Mouse (Mus musculus): ENCODE data around the gene Saxo2.
A peak's percentile ranks its signal among the peaks of the same experiment; 100 is the strongest.

The Saxo2 gene

DNA sequence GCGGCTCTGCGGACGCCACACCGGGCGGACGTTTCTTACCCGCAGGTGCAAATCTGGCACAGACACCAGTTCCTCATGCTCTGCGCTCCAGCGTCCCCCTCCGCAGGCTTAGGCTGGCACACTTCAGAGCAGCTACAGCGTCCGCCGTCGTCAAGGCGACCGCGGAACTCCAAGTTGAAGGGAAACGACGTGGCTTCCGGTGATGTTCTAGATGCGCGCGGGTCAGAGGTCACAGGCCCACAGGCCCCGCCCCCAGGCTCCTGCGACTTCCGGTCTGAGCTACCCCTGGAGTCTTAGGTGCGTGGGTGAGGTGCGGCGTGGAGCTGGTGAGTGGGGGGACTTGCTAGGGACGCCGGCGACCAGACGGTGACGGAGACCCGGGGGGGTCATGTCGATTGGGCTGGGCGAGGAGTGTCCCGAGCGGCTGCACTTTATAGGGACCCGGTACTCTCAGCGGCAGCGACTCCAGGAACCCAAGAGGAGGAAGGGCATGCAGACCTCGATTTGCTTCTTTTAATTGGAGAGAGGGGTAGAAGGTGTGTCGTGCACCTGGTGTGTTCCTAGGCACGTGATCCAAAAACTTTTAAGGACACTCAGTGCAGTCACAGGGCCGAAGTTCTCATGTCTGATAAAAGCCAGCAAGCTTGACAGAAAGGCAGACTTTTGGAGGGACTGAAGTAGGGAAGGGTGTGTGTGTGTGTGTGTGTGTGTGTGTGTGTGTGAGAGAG is at the start of gene Saxo2, which contains the start of gene Efl1:
Gene Saxo2, minus strand, starts transcription at position 176 of the 728 bp plus-strand sequence.
Gene Efl1, plus strand, starts transcription at position 262 of the 728 bp plus-strand sequence.
- DNase-seq = peak; percentile 97

DNA sequence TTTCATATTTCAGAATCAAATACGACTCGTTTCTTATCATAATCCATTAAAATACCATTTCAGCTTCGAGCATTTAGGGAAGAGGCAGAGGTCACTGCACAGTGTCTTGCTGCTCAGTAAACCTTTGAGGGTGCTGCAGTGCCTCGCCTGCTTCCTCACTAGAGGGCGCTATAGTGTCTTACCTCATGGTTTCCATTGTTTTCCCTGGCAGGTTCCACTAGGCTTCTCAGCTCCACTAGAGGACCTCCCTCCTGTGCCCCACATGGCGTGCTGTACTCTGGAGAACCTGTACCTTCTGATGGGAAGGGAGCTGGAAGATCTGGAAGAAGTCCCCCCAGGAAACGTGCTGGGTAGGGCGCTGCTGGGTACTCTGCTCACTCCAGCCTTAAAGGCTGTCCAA is 49.3 kb upstream of the Saxo2 start:
- DNase-seq = no peak

- DNase-seq = no peak
Measured at GRCm38 (mm10) chr7:82691021-82691738, 42.9 kb upstream of the Saxo2 start.

GRCm38 (mm10) chr7:82688736-82689135 is 40.4 kb upstream of the Saxo2 start:
- DNase-seq = peak; percentile 66

- no peak for DNase-seq
Measured at GRCm38 (mm10) chr7:82679901-82680300, 31.6 kb upstream of the Saxo2 start.

- peak; percentile 24 for DNase-seq
Measured at GRCm38 (mm10) chr7:82676834-82677233, 28.5 kb upstream of the Saxo2 start.

DNA sequence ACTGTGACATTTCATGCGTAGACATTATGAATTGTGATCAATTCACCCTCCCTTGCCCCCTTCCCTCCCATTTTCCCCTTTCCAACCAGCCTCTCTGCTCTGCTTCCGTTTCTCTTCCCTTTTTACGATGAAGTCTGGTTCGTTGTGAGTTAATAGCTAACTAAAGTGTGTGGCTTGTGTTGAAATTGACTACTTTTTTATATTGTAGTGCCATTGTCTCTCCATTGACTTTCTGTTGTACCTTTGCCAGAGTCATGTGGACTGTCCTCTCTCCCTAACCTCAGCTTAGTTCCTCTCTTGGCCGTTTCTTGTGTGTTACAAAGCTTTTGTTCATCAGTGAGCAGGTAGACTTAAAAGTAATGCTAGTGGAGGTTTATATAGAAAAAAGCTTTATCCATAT is 27.7 kb upstream of the Saxo2 start:
- no peak for DNase-seq

DNA sequence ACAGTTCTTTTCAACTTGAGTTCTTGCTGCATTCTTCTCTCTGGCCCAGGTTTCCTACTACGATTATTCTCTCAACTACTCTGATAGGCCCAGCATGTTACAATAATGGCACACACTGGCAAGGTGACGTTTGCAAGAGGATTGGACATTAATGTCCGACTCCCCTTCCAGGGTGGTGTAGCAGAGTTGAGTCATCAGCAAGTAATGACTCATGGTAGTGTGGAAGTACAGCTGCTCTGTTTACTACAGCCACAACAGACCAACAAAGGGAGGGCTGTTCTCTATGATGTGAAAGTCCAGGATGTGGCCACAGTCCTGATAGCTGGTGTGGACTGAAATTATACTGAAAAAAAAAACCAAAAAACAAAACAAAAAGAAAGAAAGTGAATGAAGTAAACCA is 16.3 kb upstream of the Saxo2 start:
- DNase-seq = no peak

DNA sequence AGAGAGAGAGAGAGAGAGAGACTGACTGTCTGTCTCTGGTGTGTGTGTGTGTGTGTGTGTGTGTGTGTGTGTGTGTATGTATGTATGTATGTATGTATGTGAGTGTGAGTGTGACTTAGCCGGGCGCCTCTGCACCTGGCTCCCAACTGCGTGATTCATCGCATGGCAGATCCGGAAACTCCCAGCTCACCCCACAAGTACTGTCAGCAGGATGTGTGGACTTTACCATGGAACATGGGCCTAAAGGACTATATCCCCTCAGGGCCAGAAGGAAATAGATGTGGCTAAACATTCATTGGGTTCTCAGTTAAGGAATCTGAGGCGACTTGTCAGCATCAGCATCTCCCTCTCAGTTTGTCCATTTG is 735 bp upstream of the Saxo2 start:
- DNase-seq = peak; percentile 18

DNA sequence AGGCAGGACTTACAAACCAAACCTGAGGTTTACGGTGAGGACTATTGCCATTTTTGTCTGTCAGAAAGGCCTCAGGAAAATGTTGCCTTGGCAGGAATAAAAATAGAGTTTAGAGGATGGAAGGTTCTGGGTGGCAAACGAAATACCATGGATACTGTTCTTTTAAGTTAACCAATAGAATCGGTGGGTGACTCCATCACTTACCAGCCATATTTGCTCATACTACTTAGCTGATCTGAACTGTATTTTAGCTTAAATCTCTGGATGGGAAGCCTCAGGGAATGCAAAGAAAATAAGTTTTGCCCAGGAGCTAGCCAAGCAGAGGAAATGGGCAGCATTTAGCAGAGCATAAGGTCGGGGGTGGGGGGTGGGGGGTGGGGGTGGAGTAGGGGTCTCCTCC is 419 bp downstream of the Saxo2 start:
- no peak for DNase-seq

- DNase-seq = no peak
Measured at GRCm38 (mm10) chr7:82647183-82647582, 1.1 kb downstream of the Saxo2 start.

DNA sequence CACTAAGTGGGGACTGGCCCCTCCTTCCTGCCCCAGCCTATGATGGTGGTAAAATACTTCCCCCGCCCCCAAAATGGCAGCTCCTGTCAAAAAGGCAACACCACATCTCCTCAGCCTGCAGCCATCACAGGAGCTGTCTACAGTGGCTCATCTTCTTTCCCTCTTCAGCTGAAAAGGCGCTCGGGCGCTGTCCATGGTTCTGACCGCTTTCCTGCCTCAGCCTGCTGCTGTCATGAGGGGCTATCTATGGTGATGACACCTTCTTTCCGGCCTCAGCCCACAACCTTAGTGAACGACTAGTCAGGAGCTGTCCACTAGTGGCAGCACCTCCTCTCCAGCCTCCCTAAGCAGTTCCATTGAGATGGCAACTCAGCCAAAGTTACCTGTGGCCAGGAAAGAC is 23.0 kb downstream of the Saxo2 start:
- DNase-seq = peak; percentile 86

DNA sequence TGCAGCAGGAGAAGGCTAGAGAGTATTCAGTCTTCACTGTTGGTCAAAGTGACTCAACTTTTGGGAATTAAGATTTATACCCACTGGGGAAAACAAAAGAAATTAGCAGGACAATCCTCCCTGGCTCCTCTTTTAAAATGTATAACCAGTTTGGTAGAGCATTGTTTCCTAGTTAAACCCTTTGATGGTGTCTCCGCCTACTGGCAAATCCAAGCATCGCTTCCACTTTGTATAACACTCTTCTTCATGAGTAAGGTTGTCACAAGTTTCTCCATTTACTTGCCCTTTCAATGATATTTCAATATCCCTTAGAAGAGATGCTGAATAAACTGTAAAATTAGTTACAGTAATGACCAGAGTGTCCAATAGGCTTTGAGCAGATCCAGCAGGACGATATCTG is 38.7 kb downstream of the Saxo2 start:
- peak; percentile 49 for DNase-seq

GRCm38 (mm10) chr7:82605425-82605824 is 42.9 kb downstream of the Saxo2 start:
- DNase-seq = no peak

DNA sequence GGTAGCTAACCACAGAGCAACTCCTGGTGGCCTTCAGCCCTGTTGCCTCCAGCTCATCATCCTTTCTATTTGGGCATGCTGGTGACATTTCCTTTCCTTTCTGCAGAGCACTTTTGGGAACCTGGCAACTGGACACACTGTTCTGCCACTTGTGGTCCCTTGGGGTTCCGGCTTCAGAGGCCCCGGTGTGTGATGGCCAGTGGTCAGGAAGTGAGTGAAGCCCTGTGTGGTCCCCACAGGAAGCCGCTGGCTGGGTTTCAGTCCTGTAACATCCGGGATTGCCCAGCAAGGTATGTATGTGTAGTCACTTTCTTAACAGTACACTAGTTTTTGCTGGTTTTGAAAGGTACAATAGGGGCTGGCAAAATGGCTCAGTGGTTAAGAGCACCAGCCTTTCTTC is 46.3 kb downstream of the Saxo2 start:
- DNase-seq = no peak

DNA sequence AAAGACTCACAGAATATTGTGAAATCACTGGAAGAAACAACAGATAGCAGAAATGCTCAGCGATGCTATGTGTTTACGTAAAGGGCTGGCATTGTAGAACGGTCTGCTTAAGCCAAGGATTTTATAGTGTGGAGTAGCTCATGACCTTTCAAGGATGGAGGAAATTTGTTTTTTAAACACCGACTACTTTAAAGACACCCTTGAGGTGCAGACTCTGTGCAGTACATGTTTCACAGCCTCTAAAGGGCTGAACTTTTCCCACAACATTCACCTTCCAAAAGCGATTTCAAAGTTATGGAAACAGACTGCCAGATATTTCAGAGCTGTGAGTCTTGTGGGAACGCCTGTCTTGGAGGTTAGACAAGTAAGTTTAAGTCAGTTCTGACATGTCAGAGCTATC is 57.4 kb downstream of the Saxo2 start:
- DNase-seq = no peak

Measured in kidney, postnatal 10 days (tissue).